ENCODE assay signal across 8 mouse cellular contexts in the genomic region with DNA sequence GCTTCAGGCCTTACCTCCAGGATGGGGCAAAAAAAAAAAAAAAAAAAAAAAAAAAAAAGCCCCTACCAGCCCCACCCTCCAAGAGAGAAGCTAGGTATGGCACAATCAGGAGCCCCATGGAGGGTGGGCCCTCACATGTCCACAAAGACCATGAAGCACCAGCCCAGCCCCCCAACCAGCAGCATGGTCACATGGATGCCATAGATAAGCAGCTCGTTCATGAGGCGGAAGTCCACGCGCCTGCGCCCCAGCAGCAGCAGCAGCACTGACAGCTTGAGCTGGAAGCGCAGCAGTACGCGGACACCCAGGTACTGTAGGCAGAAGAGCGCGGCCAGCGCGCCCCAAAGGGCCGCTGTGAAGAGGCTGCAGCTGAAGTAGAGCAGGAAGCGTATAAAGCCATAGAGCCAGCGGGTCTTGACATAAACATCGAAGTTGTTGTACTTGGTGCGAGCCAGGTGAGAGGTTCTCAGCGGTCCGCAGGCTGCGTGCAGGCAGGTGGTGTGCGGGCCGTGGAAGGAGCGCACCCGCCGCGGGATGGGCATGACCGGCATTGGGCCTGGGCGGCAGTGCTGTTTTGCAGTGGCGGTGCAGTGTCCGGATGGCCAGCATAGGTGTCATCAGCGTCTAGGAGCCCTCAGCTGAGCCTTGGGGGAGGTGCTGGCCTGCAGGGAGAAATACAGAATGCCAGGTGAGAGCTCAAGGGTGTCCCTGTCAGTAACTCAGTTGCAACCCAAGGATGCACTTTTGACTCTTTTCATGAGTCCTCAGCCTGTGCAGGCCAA. TPM values are rescaled to one million over a fixed set of nuclear protein-coding genes. Genes with fewer than 3 reads are reported as not detected.
DNase-seq lines count a peak whose midpoint lies in the region; ATAC-seq and TF ChIP-seq lines count a peak whose summit lies in the region.

No protein-coding gene starts in this region.

- DNase-seq in gastrocnemius, adult 2 months = no peak
- no peak for DNase-seq in gastrocnemius, postnatal 4 days (ENCODE audit: low spot score in 2 of 2)
- DNase-seq in MEL-GATA-1-ER (ENCODE audit: extremely low read depth, low read depth) = peak; percentile 88
- DNase-seq in thymus, postnatal 4 days = peak; percentile 31
- DNase-seq in right cerebral cortex, adult 2 months (ENCODE audit: low spot score in 2 of 2) = no peak
- no peak for DNase-seq in layer of hippocampus, postnatal 25 days (ENCODE audit: extremely low spot score in 1 of 2, low spot score in 1 of 2)

- H3K4me1 ChIP-seq in hindbrain, embryonic 13.5 days (replicated peaks) = peaks cover 33% of the 10 kb centered on the region
- H3K4me1 ChIP-seq in liver, embryonic 15.5 days (replicated peaks) = peaks cover 56% of the 10 kb centered on the region

- H3K9ac ChIP-seq in hindbrain, embryonic 13.5 days = peak overlapping the region; percentile 91
- H3K9ac ChIP-seq in liver, embryonic 15.5 days = peak overlapping the region; percentile 92

- no peaks in the 10 kb centered on the region for H3K9me3 ChIP-seq in hindbrain, embryonic 13.5 days
- H3K9me3 ChIP-seq in liver, embryonic 15.5 days (replicated peaks) = no peaks in the 10 kb centered on the region

- intact Hi-C loops in gastrocnemius, adult 2 months (cut with DNase I) = no loop called here

- H3K36me3 ChIP-seq in hindbrain, embryonic 13.5 days = peaks cover 27% of the 10 kb centered on the region
- H3K36me3 ChIP-seq in liver, embryonic 15.5 days (replicated peaks) = peaks cover 21% of the 10 kb centered on the region

- peak overlapping the region; percentile 98 for H3K27ac ChIP-seq in gastrocnemius, adult 2 months
- H3K27ac ChIP-seq in hindbrain, embryonic 13.5 days = 0 out of 2 replicates have a peak overlapping the region, but pooled peaks have one; percentile 98
- peak overlapping the region; percentile 86 for H3K27ac ChIP-seq in liver, embryonic 15.5 days (replicated peaks)

- peak overlapping the region; percentile 87 for H3K4me2 ChIP-seq in hindbrain, embryonic 13.5 days
- peak overlapping the region; percentile 88 for H3K4me2 ChIP-seq in liver, embryonic 15.5 days

- peak overlapping the region; percentile 96 for H3K4me3 ChIP-seq in gastrocnemius, adult 2 months
- H3K4me3 ChIP-seq in hindbrain, embryonic 13.5 days = peak overlapping the region; percentile 78
- H3K4me3 ChIP-seq in liver, embryonic 15.5 days (replicated peaks) = peak overlapping the region; percentile 92

- 79% methylated on average over 31 of the region's 31 CpGs for WGBS in hindbrain, embryonic 13.5 days
- 41% methylated on average over 31 of the region's 31 CpGs for WGBS in liver, embryonic 15.5 days (ENCODE audit: insufficient replicate concordance)

- no peak for TF ChIP-seq CTCF in gastrocnemius, adult 2 months (IDR thresholded peaks at IDR 0.05)

- ATAC-seq in hindbrain, embryonic 13.5 days (ENCODE audit: low FRiP score) = no peak
- ATAC-seq in liver, embryonic 15.5 days (ENCODE audit: insufficient read depth) = peak; percentile 22

- H3K27me3 ChIP-seq in hindbrain, embryonic 13.5 days = no peaks in the 10 kb centered on the region
- H3K27me3 ChIP-seq in liver, embryonic 15.5 days = no peaks in the 10 kb centered on the region

RNA-seq across cellular contexts. Expression of gene Nacc2, which starts 15.4 kb away (rescaled TPM):
- 10 to 100 TPM; 18.9 to 32.6 TPM for total RNA-seq in gastrocnemius, adult 2 months (2021)
- total RNA-seq in gastrocnemius, postnatal 4 days (2021) = 10 to 100 TPM; 10.8 to 11.2 TPM
- 12.4 and 14.2 TPM in 2 replicates for polyA plus RNA-seq in hindbrain, embryonic 13.5 days (2015; fragmentation: Nextera tagmentation; extraction: Ambion mirVana)
- polyA plus RNA-seq in liver, embryonic 15.5 days (2015; fragmentation: Nextera tagmentation; extraction: Ambion mirVana) = 3.4 and 4.3 TPM in 2 replicates
- total RNA-seq in layer of hippocampus, postnatal 25 days (2021) = 10 to 100 TPM; 58.7 to 63.4 TPM

Comparison
In these comparisons a context has a peak if more than half of its experiments do, and no peak if none do; other contexts are left out.
1. DNase-seq: peak in MEL-GATA-1-ER (single experiment) and thymus, postnatal 4 days (single experiment); none in gastrocnemius, adult 2 months (single experiment), gastrocnemius, postnatal 4 days (0 of 2), right cerebral cortex, adult 2 months (0 of 2) and layer of hippocampus, postnatal 25 days (0 of 2).
2. Peak in every context shown above with its lines, with median percentiles within 50 percentile points of each other: H3K27ac ChIP-seq and H3K4me3 ChIP-seq.